Mouse (Mus musculus): ENCODE results near the gene Slc38a1.
A peak's percentile ranks its signal among the peaks of the same experiment; 100 is the strongest.

Gene Slc38a1

GRCm38 (mm10) chr15:96642436-96643405 lies at the start of gene Slc38a1:
Slc38a1 (minus strand) TSS chr15:96642913.
- peak; percentile 87 for DNase-seq (ENCODE audit: low read depth)

DNA sequence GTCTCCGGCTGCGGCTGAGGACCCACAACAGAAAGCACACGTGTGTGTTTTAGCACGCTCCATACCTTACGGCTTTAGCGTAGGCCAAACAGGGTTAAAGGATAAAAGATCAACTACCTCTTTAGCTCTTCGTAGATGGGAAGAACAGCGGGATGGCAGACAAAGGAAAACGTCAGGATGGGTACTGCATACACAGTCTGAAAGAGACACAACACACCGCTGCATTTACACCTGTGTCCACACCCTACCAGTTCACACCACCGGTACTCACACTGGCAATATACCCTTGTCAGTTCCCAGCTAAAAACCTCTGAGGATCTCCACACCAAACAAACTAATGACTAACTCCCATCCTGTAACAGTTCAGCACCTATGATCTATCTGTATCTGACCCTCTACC lies 49.7 kb upstream of the Slc38a1 start:
- DNase-seq (ENCODE audit: low read depth), result peak; percentile 12

DNA sequence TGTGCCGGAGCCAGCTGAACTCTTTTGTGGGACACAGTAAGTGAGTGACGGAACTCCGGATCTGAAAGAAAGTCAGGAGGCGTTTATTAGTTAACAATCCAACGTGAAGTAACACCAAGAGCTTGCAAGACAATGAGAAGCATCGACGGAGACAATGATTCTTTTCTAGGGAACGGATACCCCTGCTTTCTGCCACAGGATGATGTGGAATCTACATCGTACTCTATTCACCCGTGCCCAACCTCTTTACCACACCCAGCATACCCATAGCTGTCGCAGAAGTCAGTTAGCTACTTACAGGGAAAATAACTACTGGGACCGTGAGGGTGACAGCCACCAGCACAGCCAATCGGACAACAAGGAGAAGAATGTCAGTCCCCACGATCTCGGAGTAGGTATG lies 48.7 kb upstream of the Slc38a1 start:
- peak; percentile 12 for DNase-seq (ENCODE audit: low read depth)

GRCm38 (mm10) chr15:96690829-96691228 lies 48.1 kb upstream of the Slc38a1 start:
- DNase-seq (ENCODE audit: low read depth), result peak; percentile 34

DNA sequence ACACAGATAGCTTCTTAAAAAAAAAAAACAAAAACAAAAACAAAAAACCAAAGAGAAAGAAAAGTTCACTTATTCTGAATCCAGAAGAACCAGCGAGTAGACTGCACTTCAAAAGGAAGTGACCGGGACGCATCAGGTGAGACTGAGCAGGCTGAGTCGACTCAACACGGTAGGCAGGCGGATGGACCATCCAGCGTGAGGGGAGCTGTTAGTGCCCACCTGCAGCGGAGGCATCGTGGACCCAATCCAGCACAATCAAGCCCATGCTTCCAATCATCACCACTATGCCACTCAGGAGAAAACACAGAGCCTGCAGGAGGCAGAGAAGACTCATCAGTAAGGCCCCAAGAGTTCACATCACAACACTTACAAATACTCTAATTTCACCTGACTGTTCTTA lies 47.2 kb upstream of the Slc38a1 start:
- DNase-seq (ENCODE audit: low read depth), result no peak

GRCm38 (mm10) chr15:96688784-96689318 lies 46.1 kb upstream of the Slc38a1 start:
- peak; percentile 21 for DNase-seq (ENCODE audit: low read depth)

DNA sequence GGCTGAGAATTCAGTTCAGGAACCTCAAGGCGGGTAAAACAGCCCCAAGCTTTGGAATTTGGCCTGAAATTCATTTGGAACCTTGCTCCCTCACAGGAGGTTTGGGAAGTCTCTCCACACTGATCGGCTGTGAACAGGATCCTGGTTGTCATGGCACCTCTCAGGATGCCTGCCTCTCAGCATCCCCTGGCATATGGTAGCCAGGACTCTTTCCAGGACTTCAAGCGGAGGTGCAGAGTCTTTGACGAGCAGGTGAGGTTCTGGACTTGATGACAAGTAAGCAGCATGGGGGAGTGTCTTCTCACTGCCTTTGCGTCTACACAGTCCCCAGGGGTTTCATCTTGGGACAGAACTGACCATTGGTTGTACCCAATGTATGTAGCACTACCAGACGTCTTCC lies 45.3 kb upstream of the Slc38a1 start:
- DNase-seq (ENCODE audit: low read depth), result no peak

DNA sequence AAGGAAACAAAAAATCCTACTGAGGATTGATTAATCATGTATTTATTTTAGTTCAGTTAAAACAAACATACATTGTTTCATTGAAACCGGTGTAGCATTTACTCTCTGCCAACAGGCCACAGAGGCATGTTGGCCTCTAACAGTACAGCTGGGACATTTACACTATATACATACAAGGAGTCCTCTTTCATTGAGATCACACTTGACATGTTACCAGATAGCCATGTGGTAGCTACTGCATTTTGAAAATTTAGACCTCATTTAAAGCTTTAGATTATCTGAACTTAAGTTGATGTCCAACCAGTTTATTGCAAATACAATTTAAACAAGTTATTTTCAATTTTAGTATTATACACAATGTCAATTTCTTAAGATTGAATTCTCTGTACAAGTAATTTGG lies 44.7 kb upstream of the Slc38a1 start:
- peak; percentile 47 for DNase-seq (ENCODE audit: low read depth)

GRCm38 (mm10) chr15:96686201-96687159 lies 43.8 kb upstream of the Slc38a1 start:
- peak; percentile 70 for DNase-seq (ENCODE audit: low read depth)

DNA sequence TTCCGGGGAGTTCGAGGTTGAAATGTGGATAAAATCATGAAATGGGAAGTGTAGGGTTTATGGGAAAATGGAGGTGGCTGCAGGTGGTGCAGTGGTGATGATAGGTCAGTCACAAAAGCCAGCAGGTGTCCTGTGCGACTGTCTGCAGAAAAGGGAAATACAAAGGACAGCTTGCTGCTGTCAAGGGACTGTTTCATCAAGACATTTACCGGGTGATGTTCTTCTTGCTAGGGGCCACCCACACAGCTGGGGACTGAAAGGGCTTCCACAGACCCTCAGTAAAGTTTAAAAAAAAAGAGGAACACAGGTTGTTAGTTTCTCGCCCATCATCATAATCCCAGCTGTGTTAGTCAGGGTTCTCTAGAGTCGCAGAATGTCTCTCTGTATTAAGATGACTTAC lies 42.6 kb upstream of the Slc38a1 start:
- DNase-seq (ENCODE audit: low read depth), result no peak

GRCm38 (mm10) chr15:96684132-96684830 lies 41.6 kb upstream of the Slc38a1 start:
- DNase-seq (ENCODE audit: low read depth), result peak; percentile 69

- DNase-seq (ENCODE audit: low read depth), result no peak
These were observed 36.4 kb upstream of the Slc38a1 start for GRCm38 (mm10) chr15:96678871-96679773.

DNA sequence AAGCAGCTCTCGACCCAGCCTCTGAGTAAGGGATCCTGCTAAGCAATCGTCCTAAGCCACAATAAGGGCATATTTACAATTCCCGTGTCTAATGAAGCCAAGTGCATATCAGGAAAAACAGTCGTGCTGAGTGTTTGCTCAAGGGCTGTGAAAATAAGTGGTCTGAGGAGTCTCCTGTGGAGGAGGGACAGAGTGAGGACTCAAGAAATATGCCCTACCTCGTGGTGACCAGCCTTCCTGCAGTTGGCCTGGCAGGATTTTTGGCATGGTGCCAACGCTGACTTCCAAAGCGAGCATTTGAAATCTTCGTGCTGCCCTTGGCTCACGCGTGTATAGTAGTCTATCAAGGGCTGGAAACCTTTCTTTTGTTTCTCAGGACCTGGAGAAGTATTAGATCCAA lies 33.8 kb upstream of the Slc38a1 start:
- DNase-seq (ENCODE audit: low read depth), result peak; percentile 46

- no peak for DNase-seq (ENCODE audit: low read depth)
These were observed 33.0 kb upstream of the Slc38a1 start for GRCm38 (mm10) chr15:96675744-96676143.

DNA sequence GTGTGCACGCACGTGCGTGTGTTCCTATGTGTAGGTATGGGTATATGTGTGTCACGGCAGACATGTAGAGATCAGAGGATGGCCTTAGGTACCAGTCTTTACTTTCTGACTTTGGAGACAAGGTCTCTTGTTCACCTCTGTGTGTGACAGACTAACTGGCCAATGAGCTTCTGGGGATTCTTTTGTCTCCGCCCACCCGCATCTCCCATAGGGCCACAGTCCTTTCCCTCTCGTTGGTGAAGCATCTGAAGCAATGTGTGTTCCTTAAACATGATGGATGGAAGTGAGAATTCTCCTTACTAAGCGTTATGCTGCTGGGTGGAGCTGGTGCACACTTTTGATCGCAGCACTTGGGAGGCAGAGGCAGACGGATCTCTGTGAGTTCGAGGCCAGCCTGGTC lies 32.3 kb upstream of the Slc38a1 start:
- DNase-seq (ENCODE audit: low read depth), result peak; percentile 36

DNA sequence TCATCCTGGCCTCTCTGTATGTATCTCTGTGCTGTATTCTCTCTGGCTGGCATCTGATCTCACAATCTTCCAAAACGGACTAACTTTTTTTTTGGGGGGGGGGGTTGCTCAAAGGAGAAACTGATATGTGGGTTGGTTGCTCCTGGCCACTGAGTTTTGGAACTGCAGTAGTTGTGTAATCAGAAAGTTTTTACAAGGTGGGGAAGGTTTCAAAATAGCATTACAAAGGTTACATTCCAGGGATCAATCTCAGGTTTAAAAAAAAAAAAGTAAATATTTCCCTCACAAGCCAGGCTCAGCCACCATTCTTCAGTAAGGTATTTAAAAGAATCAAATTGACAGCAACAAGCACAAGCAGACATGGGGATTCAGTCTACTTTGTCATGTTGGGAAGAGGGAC lies 31.4 kb upstream of the Slc38a1 start:
- DNase-seq (ENCODE audit: low read depth), result no peak

GRCm38 (mm10) chr15:96669721-96670120 lies 27.0 kb upstream of the Slc38a1 start:
- peak; percentile 85 for DNase-seq (ENCODE audit: low read depth)

GRCm38 (mm10) chr15:96666663-96667062 lies 23.9 kb upstream of the Slc38a1 start:
- DNase-seq (ENCODE audit: low read depth), result peak; percentile 82

- peak; percentile 95 for DNase-seq (ENCODE audit: low read depth)
These were observed 23.2 kb upstream of the Slc38a1 start for GRCm38 (mm10) chr15:96665889-96666288.

DNA sequence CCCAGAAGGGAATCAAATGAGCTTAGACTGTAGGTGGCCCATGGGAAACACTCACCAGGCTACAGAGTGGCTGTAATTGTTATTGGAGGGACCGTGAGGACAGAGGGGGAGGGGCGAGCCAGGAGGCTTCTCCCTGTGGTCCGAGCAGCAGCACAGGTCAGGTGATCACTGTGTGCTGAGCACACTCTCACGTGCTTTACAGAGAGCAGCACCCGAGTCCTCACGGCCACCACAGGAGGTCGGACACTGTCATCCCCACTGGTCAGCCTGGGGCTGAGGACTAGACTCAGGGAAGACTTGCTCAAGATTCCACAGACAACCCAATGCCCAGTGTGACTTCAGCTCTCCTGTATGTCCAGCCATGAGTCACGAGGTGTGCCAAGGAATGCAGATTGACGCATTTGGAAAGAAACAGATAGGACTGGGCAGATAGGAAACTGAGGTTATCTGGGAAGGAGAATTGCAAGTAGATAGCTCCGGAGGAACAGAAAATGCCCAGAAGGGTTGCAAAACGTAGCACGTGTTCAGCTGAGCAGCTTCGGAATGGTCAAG lies 18.0 kb upstream of the Slc38a1 start:
- DNase-seq (ENCODE audit: low read depth), result no peak
